Mouse (Mus musculus) spleen, adult 2 months (tissue): ENCODE data around the gene Dnah6.

Source experiments
- CTCF ChIP-seq: fragments of 200-500 bp; IDR thresholded peaks from 2 replicates; pipeline ENCODE4 v1.5.1; 2011; ENCODE audit warnings: mild to moderate bottlenecking, inconsistent platforms; ENCODE audit not compliant: insufficient read depth, insufficient read length, insufficient replicate concordance; ENCODE audit errors: extremely low read depth
- POLR2A ChIP-seq: fragments of 200-500 bp; IDR thresholded peaks from 2 replicates; pipeline ENCODE4 v1.6.1; 2011; ENCODE audit warnings: low read depth, low read length, inconsistent platforms

GRCm38 (mm10) chr6:73143403-73143802 lies 78.0 kb downstream of the Dnah6 start:
- no peak for TF ChIP-seq POLR2A
- TF ChIP-seq CTCF: no peak
